Mouse (Mus musculus) CH12F3 (cell line): Measurements from ENCODE around the gene Pop7.

Experiments
- in situ Hi-C: fragments of 300-500 bp; cut with MboI; formaldehyde crosslinking; loops from 2 replicates; pipeline ENCODE4 v1.14.3; 2020; ENCODE audit warnings: low sequenced_read_pairs

Pop7 gene

DNA sequence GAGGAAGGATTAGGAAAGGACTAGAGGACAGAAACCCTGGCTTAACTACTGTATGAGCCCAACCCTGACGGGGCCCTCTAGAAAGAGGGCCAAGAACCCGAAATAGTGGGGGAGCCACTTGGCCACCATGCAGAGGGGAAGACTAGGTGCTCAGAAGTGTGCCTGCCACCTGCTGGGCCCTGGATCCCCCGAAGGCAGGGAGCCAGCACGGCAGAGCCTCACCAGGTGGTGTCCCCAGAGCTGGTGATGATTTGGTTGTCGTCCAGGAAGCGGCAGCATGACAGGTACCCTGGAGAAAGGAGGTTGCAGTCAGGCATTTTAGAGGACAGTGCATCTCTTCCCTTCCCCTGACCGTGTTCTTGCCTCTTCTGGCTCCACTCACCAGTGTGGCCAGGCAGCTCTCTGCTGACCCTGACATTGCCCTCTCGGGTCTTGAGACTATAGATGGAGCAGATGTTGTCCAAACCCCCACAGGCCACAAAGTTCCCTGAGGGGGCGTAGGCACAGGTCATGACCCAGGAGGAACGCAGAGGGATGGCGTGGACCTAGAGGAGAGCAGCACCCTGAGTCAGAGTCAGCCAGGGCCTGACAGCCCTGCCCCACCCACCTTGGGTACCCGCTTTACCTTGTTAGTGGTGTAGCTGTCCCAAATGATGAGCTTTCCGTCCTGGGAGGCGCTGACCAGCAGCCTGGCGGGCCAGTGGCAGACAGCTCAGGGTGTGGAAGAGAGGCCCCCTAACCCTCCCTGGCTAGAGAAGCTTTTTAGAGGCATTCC is 27.1 kb upstream of the Pop7 start:
- in situ Hi-C loops = loop anchor here (25.0 kb wide), 1 partner anchor 233 kb away; no protein-coding TSS in a partner anchor

DNA sequence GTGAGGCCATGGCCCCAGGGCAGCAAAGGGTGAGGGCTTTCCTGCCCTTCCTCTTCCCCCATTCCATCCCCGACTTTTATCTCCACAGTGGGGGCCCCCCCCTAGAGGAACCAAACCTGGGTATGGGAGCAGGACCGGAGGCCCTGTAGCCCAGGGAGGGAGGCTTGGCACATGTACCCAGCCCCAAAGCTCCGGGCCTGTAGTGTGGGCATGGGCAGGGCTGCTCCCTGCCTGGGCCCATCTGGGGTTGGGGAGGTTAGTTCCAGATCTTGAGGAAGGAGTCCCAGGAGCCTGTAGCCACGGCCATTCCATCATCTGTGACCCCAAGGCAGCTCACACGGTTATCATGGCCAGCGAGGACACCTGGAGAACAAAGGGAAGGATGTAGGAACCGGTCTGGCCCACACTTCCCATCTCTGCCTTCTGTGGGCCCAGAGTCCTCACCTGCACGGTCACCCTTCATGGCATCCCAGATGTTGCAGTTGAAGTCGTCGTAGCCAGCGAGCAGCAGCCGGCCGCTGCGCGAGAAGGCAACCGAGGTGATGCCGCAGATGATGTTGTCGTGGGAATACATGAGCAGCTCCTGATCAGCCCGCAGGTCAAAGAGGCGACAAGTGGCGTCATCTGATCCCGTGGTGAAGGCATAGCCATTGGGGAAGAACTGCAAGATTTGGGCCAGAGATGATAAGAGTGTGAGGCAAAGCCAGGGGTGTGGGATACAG is 26.1 kb upstream of the Pop7 start:
- in situ Hi-C loops = loop anchor here (25.0 kb wide), 1 partner anchor 234 kb away; no protein-coding TSS in a partner anchor

DNA sequence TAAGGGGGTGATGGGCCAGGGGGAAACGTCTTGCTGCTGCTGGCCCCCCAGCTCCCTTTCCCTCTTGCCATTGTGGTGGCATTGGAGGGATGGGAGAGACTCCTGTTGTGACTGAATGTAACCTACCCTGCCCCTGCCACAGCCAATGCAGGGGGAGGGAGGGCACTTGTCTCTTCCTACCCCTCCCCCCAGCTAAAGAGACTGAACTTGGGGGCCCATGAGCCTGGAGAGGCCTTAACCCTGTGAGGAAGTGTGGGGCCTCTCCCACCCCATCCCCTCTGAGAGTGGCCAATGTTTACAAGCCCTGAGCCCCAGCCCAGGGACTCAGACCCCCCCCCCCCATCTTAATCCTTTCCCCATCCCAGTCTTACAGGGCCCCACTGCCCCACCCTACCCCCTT is 25.1 kb upstream of the Pop7 start:
- in situ Hi-C loops = loop anchor here (25.0 kb wide), 1 partner anchor 235 kb away; no protein-coding TSS in a partner anchor

DNA sequence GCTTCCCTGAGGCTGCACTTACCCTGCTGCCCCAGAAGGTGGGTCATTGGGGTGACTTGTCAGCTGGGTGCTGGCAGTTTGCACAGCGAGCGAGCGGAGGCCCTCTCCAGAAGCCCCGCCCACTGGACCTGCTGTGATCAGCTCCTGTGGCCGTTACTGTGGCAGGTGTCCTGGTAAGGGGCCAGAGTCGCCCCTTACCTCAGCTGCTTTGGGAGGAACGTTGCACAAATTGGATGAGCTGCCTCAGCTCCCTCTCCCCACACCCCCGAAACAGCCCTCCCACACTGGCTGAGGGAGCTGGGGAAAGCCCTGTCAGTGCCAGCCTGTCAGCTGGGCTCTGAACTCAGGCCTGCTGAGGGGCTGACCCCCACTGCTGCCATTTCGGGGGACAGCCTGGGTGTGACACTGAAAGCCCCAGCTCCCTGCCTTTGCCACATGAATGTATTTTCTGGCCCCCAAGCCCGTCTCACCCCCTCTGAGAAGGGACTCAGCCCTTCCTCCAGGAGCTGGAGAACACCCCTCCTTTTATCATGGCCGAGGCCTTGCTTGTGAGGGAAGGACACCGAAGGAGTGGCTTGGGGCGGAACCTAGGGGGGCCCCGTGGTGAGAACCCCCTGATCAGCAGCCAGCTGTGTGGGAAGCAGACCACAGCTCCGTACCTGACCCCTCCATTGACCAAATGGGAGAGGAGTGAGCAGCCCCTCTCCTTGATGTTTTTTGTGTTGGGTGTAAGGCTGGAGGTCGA is 24.0 kb upstream of the Pop7 start:
- in situ Hi-C loops = loop anchor here (25.0 kb wide), 1 partner anchor 236 kb away; no protein-coding TSS in a partner anchor

DNA sequence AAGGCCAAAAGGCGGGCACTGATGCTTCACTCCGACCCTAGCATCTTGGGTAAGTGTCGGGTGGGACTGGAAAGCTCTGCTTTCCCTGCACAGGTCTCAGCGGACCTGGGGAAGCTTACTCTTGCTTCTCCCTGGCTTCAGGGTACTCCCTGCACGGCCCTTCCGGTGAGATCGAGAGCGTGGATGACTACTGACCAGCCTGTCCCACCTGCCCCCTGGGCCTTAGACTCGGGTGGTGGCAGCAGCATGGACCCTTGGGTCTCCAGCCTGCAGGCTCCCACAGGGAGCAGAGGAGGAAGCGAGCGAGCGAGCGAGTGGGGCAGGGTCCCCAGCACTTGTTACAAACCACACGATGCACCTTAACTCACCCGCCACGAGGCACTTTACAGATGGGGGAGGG is 23.2 kb upstream of the Pop7 start:
- in situ Hi-C loops = loop anchor here (25.0 kb wide), 1 partner anchor 237 kb away; no protein-coding TSS in a partner anchor

DNA sequence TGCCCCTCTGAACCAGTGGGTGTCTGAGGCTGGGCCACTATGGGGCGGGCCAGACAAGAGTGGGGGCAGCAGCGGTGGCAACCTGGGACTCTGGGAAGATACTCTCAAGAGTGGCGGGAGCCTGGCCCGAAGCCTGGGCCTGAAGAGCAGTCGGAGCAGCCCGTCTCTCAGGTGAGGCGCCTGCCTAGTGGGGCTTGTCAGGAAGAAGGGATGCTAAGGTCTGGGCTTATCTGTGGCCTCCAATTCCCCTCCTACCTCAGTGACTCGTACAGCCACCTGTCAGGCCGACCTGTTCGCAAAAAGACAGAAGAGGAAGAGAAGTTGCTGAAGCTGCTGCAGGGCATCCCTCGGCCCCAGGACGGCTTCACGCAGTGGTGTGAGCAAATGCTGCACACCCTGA is 22.4 kb upstream of the Pop7 start:
- in situ Hi-C loops = loop anchor here (25.0 kb wide), 1 partner anchor 238 kb away; no protein-coding TSS in a partner anchor

DNA sequence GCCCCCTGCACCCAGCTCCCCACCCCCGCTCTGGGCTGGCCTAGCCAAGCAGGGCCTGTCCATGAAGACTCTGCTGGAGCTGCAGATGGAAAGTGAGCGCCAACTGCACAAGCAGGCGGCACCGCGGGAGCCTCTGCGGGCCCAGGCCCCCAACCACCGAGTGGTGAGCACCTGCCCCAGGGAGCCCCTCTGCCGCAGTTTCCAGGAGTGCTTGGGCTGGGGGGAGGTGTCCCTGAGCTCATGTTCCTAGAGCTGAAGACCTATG is 21.9 kb upstream of the Pop7 start:
- in situ Hi-C loops = no loop called here

DNA sequence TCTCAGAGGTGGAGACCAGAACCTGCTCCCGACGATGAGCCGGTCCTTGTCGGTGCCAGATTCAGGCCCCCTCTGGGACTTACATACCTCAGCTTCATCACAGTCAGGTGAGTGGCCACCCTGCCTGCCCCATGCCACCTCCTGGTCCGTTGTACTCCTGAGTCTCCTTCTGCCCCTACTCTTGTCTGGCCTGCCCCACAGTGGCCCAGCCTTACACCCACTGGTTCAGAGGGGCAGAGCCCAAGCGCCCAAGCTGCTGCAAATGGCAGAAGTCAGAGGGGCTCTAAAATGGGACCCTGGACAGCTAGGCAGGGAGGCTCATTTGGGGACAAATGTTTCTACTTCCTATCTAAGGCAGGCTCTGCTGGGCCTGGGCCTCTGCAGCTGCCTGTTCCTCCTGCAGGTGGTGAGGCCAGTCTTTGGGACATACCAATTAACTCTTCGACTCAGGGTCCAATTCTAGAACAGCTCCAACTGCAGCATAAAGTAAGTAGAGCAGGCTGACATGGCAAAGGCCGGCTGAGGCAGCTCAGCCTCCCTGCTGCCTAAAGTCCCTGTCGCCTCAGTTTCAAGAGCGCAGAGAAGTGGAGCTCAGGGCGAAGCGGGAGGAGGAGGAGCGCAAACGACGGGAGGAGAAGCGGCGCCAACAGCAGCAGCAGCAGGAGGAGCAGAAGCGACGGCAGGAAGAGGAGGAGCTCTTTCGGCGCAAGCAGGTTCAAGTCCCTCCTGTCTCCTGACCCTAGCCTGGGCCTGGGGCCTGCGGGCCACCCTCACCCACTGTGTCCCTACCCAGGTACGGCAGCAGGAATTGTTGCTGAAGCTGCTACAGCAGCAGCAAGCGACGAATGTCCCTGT is 21.3 kb upstream of the Pop7 start:
- in situ Hi-C loops = no loop called here

DNA sequence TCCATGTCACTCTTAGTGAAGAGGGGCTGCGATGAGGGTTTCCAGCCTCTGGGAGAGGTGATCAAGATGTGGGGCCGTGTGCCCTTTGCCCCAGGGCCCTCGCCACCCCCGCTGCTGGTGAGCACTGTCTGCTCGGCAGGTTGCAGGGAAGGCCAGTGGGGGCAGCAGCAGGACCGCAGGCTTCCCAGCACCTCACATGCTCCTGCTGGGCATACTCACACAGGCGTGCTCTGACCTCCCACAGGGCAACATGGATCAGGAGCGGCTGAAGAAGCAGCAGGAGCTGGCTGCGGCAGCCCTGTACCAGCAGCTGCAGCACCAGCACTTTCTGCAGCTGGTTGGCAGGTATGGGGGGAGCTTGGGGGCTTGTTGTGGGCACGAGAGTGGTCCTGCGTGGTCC is 20.4 kb upstream of the Pop7 start:
- in situ Hi-C loops = no loop called here

DNA sequence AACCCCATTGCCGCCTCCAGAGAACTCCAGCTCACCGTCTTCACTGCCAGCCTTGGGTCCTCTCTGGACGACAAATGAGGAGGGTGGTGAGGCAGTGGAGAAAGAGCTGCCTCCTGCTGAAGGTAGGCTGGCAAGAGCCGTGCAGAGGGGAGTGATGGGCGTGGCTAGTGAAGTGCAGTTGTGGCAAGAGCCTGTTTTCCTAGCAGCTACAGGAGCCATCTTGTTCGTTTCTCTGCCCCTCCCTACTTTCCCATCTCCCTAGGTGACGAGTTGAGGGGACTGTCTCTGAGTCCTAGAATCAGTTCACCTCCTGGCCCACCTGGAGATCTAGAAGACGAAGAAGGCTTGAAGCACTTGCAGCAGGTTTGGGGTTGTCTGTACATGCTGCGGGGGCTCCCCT is 19.5 kb upstream of the Pop7 start:
- in situ Hi-C loops = no loop called here

DNA sequence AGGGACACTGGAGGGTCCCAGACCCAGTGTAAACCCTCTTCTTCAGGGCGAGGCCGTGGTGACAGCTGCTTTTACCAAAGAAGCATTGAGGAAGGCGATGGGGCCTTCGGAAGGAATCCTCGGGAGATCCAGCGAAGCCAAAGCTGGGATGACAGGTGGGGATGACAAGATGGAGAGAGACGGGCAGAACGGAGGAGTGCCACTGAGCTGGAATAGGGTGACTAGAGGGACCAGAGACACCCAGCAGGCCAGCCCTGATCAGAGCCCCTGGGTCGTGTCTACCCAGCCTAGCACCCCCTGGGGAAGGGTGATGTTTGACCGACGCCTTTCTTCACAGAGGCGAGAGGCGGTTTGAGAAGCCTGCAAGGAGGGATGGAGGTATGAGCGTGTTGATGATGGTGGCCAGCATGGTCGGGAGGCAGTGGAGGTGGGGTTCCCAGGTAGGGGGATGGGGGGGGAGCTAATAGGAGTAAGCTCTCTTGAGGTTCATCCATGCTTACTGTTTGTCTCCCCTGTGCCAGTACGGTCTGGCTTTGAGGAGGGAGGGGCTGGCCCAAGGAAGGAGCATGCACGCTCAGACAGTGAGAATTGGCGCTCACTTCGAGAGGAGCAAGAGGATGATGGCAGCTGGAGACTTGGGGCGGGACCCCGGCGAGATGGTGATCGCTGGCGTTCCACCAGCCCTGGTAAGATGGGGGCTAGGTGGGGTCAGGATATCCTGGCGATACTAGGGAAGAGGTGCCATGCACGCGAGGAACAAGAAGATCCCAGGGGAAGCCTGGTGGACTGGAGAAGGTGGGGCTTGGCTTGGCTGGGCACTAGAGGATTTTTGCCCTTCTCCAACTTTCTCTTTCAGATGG is 17.6 kb upstream of the Pop7 start:
- in situ Hi-C loops = no loop called here

DNA sequence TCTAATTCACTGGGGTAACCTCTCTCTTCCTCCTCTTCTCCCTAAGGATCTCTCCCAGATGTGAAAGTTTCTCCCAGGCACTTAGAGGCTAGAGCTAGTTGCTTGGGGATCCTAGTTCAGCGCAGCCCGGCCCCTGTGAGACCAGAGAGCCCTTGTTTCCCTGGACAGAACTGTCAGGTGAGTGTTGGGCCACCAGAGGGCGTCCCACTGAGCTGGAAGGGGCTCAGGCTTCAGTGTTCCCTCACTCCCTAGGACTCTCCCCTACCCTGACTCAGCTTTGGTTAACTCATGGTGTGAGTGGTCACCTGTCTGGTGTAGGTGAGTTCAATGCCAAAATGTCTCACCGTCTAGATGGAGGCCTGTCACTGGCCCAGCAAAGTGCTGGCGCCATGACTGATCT is 16.1 kb upstream of the Pop7 start, which contains the start of gene Gigyf1:
Gene Gigyf1, plus strand, starts transcription at position 113 of the 400 bp plus-strand sequence.
- in situ Hi-C loops = no loop called here

DNA sequence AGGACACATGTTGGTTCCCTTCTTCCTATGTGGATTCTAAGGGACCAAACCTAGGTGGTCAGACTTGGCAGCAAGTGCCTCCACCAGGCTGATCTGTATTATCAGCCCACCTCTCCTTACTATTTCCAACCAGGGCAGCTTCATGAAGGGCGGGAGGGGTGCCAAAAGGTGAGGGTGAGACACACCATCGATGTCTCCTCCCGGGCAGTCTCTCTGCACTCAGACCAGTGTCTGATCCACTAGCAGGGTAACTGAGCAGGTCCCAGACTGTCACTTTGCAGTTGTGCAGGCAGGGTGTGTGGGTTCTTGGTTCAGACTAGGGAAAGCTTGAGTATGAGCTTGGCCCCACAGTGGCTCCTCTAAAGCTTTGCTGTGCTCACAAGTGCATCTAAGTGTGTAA is 12.5 kb upstream of the Pop7 start:
- in situ Hi-C loops = no loop called here

DNA sequence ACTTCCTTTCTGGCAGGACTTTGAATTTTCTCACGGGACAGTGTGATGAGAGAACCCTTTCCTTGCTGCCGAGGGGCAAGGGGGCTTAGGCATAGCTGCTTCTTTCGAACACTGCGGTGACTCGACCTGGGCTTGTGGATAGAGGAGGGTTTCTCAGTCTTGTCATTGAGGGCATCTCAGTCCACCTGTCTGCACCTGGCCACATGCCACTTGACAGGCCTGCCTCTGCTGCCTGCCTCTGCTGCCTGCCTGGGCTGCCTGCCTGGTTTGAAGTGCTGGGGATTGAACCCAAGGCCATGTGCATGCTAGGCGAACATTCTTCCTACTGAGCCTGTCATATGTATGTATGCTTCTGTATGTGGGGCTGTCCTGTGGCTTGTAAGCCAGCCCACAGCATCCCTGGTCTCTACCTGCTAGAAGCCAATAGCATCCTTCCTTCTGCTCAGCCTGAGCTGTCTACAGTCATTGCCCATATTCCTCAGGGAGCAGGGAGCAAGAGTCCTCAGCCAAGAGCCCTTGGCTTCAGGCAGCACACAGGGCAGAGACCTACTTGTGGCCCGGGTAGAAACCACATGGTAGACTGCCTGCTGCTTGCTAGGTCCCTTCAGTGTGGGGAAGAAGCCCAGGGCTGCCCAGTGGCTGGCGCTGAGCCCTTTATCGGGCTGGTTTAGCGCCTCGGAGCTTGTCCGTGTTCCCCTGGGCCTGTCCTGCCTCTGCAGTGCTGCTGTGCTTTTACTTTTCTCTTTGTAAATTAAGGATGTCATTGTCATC is 11.8 kb upstream of the Pop7 start:
- in situ Hi-C loops = no loop called here

DNA sequence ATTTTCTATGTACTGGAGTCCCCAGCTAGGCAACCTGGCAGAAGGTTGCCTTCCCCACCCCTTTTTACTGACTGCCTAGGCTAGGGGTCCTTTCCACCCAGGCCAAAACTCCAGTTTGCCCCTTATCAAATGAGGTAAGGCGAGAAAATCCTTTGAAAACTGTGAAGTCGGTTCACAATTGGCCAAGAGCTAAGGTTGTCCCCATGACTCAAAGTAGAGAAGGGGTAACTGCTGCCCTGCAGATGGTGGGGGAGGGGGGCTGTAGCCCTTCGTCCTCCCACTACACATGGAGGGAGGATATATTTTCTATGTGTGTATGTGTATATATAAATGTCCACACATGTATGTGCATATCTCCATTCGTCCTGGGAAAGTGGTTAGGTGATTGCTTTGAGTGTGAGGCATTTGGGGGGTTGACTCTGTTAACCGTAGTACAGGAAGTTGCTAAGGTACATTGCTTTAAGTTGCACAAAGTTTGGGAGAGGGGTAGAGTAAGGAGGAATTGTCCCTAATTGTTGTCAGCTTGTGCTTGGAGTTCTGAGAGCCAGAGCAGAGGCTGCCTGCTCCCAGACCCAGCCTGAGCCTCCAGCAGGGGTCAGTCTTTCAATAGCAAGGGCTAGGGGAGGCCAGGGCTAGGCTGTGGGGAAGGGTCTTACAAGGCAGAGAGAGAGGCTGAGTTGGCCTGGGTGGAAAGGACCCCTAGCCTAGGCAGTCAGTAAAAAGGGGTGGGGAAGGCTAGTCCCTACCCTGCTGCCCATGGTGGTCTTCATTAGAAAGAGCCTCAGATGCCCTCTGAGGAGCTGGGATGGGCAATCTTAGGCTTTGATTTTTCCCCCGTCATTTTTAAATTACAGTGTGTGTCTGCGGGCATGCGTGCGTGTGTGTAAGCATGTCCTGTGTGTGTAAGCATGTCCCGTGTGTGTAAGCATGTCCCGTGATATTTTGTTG is 10.8 kb upstream of the Pop7 start:
- in situ Hi-C loops = no loop called here

DNA sequence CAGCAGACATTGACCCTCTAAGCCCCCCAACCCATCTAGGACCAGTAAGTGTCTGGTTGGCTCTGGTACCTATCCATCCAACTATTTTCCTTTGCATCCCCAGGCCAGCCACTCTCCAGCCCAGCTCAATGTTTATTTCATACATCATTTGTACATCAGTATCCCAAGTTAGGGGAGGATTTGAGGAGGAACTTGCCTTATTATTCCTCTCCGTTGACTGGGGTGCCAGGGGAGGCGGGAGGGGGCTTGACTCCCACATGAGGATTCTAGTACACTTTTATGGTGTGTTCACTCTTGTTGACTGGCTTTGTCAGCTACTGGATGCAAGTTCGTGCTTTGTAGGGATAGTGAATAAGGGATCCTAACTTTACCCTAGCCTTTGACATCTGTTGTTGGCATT is 9.4 kb upstream of the Pop7 start:
- in situ Hi-C loops = no loop called here

DNA sequence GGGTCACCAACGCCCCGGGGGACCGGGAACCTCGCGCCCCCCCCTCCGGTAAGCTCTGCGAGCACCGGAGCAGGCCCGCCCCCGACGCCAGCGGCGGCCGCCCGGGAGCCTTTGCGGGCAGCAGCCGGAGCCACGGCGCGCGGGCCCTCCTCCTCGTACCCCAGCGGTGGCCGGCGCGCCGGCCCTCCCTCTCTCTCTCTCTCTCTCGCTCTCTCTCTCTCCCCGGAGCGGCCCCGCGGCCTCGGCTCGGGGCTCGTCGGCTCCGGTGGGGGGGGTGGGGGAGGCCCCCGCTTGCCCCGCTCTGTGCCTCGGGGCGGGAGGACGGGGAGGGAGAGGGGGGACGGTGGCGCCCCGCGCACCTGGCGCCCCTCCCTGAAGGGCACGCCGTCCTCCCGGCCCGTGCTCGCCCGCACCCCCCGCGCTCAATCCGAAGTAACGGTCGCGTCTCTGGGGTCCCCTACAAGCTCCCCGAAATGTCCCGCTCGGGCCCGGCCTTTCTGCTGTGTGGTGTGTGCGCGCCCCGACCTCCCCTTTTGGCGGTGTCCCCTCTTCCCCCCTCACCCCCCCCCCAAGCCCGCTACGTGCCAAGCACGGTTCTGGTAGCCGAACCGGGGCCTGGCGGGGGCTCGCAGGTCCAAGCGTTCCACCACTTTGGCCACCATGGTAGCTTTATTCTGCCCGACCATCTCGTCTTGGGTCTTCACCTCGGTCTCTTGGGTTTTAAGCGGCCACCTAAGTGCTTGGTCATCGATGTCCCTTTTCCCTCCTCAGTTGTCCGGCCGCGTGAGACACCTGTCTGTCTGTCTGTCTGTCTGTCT is 8.5 kb upstream of the Pop7 start:
- in situ Hi-C loops = no loop called here
